Mouse (Mus musculus): ENCODE results near the gene Wars. TPM values are rescaled to one million over a fixed set of nuclear protein-coding genes. Genes with fewer than 3 reads are reported as not detected.
A peak's percentile ranks its signal among the peaks of the same experiment; 100 is the strongest.
"Not testable (repeated sequence)": the region's sequence is repeated elsewhere in the genome, so short reads cannot be mapped to it uniquely, and the experiment has no call there.

Wars gene
- polyA plus RNA-seq, 1 experiment from 2014 or later, result 25.6 TPM

DNA sequence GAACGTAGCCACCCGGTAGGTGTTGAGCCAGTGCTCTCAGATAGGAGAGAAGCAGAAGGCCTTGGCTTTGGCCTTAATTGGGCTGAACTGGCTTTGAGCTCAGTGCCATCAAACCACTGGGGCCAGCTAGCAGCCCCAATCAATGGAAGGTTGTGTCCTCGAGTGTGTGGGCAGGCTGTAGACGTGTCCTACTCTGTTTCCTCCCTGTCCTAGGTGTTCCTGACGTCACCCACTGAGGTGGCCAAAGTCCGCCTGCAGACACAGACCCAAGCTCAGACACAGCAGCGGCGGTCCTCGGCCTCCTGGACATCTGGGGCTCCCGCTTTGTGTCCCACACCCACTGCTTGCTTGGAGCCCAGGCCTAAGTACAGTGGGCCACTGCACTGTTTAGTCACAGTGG is 38.9 kb downstream of the Wars start:
- Histone ChIP-seq H3K27ac (replicated peaks) (peak overlapping the region; percentile 24; the same call in 1 of the 2 replicates), H3K4me3 (replicated peaks) (peak overlapping the region; percentile 24), H3K36me3 (replicated peaks) (no peaks in the 10 kb centered on the region), H3K4me1 (replicated peaks) (peaks cover 23% of the 10 kb centered on the region), H3K9ac (no peak overlapping the region), H3K4me2 (peak overlapping the region; percentile 39), H3K9me3 (replicated peaks) (no peaks in the 10 kb centered on the region), H3K27me3 (no peaks in the 10 kb centered on the region)
- 70% methylated on average over 10 of the region's 10 CpGs for WGBS (ENCODE audit: insufficient replicate concordance)
- peak; percentile 65 for ATAC-seq (ENCODE audit: insufficient read depth)

DNA sequence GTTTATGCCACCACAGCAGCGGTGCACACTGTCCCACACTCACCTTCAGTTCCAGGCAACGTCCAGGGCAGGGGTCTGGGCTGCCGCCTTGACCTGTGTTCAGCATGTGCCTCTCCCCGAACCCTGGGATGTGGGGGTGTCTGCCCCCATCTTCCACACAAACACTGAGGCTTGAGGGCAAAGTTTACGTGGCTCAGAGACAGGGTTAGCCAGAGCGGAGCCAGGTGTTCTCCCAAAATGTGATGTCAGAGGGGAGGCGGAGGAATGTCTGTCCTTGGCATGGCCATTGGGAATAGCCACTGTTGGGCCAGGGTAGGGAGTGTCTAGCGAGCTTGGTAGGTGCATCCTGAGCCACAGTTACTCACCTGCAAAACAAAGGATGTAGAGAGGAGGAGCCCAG is 41.2 kb downstream of the Wars start:
- H3K4me2 ChIP-seq, result no peak overlapping the region
- ATAC-seq (ENCODE audit: insufficient read depth), result no peak
- no peaks in the 10 kb centered on the region for H3K9me3 ChIP-seq (replicated peaks)
- 74% methylated on average over 8 of the region's 8 CpGs for WGBS (ENCODE audit: insufficient replicate concordance)
- no peak overlapping the region for H3K27ac ChIP-seq (replicated peaks)
- no peak overlapping the region for H3K4me3 ChIP-seq (replicated peaks)
- H3K36me3 ChIP-seq (replicated peaks), result no peaks in the 10 kb centered on the region
- peaks cover 25% of the 10 kb centered on the region for H3K4me1 ChIP-seq (replicated peaks)
- no peak overlapping the region for H3K9ac ChIP-seq
- H3K27me3 ChIP-seq, result no peaks in the 10 kb centered on the region

DNA sequence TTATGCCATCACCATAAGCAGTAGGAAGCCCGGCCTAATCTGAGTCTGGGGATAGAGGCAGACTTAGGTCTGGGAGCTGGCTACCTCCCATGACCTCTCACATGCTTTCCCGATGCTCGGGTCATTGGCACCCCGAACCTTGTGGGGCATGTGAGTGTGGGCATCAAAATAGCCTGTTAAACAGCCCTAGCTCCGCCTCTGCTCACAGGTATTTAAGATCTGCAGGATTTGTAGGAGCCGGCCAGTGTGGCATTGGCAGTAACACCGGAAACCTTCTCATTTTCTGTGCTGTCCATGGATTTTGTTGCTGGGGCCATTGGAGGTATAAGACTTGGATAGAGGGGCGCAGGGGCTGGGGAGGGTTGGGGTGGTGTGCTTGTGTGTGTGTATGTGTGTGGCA is 43.1 kb downstream of the Wars start:
- ATAC-seq (ENCODE audit: insufficient read depth), result no peak
- H3K36me3 ChIP-seq (replicated peaks), result no peaks in the 10 kb centered on the region
- 77% methylated on average over 8 of the region's 8 CpGs for WGBS (ENCODE audit: insufficient replicate concordance)

DNA sequence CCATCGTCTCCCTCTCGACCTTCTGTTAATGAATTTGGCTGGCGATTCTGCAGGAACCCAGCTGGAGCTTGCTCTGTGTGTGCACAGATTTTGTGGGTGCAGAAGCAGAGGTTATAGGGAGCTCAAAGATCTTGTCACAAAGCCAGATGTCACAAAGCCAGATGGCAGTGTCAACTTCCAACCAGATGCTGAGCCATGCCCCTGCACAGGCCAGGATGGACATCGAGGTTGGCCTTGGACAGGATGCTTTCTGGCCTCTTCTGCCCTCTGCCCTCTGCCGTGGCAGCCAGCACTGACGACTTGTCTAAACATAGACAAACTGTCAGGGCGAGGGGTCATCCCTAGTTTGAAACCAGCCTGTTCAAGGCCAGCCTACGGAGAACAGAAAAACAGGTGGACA is 43.8 kb downstream of the Wars start:
- Histone ChIP-seq H3K4me1 (replicated peaks) (peaks cover 30% of the 10 kb centered on the region), H3K9me3 (replicated peaks) (no peaks in the 10 kb centered on the region), H3K27ac (replicated peaks) (peak overlapping the region; percentile 70; the same call in 1 of the 2 replicates), H3K4me2 (no peak overlapping the region), H3K9ac (no peak overlapping the region), H3K36me3 (replicated peaks) (no peaks in the 10 kb centered on the region), H3K4me3 (replicated peaks) (no peak overlapping the region), H3K27me3 (no peaks in the 10 kb centered on the region)
- ATAC-seq (ENCODE audit: insufficient read depth), result peak; percentile 69
- 65% methylated on average over 8 of the region's 8 CpGs for WGBS (ENCODE audit: insufficient replicate concordance)

More for the DNA sequence above, 43.1 kb downstream of the Wars start:
- H3K4me3 ChIP-seq (replicated peaks), result no peak overlapping the region
- no peak overlapping the region for H3K4me2 ChIP-seq
- H3K27me3 ChIP-seq, result no peaks in the 10 kb centered on the region
- peak overlapping the region; percentile 70 for H3K27ac ChIP-seq (replicated peaks)
- peaks cover 23% of the 10 kb centered on the region for H3K4me1 ChIP-seq (replicated peaks)
- no peak overlapping the region for H3K9ac ChIP-seq
- H3K9me3 ChIP-seq (replicated peaks), result no peaks in the 10 kb centered on the region

DNA sequence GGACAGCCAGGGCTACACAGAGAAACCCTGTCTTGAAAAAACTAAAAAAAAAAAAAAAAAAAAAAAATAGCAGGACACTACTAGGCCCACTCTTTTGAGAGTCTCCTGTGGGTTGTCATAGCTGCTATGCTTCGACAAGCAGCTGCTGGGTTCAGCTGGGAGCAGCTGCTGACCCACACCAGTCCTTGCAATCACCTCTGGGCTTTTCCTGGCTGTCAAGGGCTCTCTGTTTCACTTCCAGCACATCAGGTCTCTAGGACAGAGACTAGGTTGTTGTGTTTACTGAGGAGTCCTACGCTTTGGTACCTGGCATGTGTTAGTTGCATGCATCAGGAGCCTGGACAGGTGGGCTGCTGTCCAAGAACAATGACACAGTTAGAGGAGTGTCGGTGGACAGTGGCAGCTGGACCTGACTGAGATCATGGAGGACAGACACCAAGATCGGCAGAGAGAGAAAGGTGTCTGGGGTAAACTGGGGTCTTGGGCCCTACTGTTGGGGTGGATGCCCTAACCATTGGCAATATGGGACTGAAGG is 44.4 kb downstream of the Wars start:
- H3K27me3 ChIP-seq, result no peaks in the 10 kb centered on the region
- H3K27ac ChIP-seq (replicated peaks), result no peak overlapping the region; the same call in 1 of the 2 replicates
- ATAC-seq (ENCODE audit: insufficient read depth), result no peak
- H3K4me1 ChIP-seq (replicated peaks), result peaks cover 36% of the 10 kb centered on the region
- no peaks in the 10 kb centered on the region for H3K9me3 ChIP-seq (replicated peaks)
- peaks cover 3% of the 10 kb centered on the region; the same call in 1 of the 2 replicates for H3K36me3 ChIP-seq (replicated peaks)
- H3K9ac ChIP-seq, result no peak overlapping the region
- WGBS (ENCODE audit: insufficient replicate concordance), result 71% methylated on average over 4 of the region's 4 CpGs
- H3K4me3 ChIP-seq (replicated peaks), result no peak overlapping the region
- no peak overlapping the region for H3K4me2 ChIP-seq

DNA sequence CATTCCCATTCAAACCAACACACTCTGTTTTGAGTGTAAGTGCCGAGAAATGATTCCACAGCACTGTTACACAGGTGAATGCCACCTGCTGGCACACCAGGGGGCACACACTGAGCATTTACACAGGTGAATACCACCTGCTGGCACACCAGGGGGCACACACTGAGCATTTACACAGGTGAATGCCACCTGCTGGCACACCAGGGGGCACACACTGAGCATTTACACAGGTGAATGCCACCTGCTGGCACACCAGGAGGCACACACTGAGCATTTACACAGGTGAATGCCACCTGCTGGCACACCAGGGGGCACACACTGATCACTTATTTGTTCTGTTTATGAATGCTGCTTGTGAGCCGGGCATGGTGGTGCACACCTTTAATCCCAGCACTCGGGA is 45.9 kb downstream of the Wars start:
- 66% methylated on average over 3 of the region's 3 CpGs for WGBS (ENCODE audit: insufficient replicate concordance)
- not testable (repeated sequence) for ATAC-seq (ENCODE audit: insufficient read depth); H3K27ac ChIP-seq (replicated peaks)

DNA sequence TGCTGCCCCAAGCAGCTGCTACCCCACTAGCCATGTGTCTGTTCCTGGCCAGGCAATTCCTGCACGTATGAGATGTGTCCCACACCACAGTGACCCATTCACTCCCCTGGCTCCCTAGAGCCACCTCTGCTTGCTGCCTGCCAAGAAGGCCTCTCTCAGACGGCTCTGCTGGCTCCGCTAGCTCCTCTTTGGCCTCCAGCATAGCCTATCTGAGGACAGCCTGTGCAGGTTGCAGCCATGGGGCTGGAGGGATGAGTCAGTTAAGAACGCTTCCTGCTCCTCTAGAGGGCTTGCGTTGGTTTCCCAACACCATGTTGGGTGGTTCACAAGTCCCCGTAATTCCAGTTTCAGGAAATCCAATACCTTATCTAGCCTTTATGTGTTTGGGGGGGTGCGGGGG is 51.3 kb downstream of the Wars start:
- no peak overlapping the region for H3K9ac ChIP-seq
- H3K36me3 ChIP-seq (replicated peaks), result peaks cover 15% of the 10 kb centered on the region; the same call in 1 of the 2 replicates
- H3K4me1 ChIP-seq (replicated peaks), result peaks cover 28% of the 10 kb centered on the region
- no peaks in the 10 kb centered on the region for H3K27me3 ChIP-seq
- H3K4me3 ChIP-seq (replicated peaks), result no peak overlapping the region
- H3K9me3 ChIP-seq (replicated peaks), result no peaks in the 10 kb centered on the region
- no peak overlapping the region for H3K27ac ChIP-seq (replicated peaks)
- no peak overlapping the region for H3K4me2 ChIP-seq
- ATAC-seq (ENCODE audit: insufficient read depth), result no peak
- 70% methylated on average over 7 of the region's 7 CpGs for WGBS (ENCODE audit: insufficient replicate concordance)

More for the DNA sequence above, 45.9 kb downstream of the Wars start:
- not testable (repeated sequence) for H3K9me3 ChIP-seq (replicated peaks); H3K27me3 ChIP-seq; H3K36me3 ChIP-seq (replicated peaks); H3K4me3 ChIP-seq (replicated peaks); H3K4me2 ChIP-seq; H3K9ac ChIP-seq
- peaks cover 42% of the 10 kb centered on the region for H3K4me1 ChIP-seq (replicated peaks)

DNA sequence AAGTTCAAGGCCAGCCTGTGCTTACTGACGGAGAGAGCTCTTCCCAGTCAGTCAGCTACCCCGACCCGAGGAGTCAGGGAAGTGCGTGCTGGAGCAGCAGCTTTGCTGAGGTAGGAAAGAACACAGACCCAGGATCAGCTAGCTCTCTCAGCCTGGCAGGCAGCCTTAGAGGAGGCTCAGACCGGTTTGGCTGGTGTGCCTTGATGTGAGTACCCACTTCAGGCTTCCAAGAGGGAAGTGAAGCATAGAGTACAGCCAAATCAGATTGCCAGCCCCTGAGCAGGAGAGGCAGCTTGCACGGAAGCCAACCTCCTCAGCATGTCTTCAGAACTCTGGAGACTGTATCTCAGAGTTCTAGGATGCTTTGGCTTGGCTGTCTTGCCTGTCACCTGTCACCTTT is 52.8 kb downstream of the Wars start:
- ATAC-seq (ENCODE audit: insufficient read depth), result no peak
- no peak overlapping the region for H3K4me3 ChIP-seq (replicated peaks)
- H3K4me2 ChIP-seq, result no peak overlapping the region
- no peak overlapping the region for H3K27ac ChIP-seq (replicated peaks)
- H3K27me3 ChIP-seq, result no peaks in the 10 kb centered on the region
- no peak overlapping the region for H3K9ac ChIP-seq
- H3K36me3 ChIP-seq (replicated peaks), result peaks cover 15% of the 10 kb centered on the region; the same call in 1 of the 2 replicates
- no peaks in the 10 kb centered on the region for H3K9me3 ChIP-seq (replicated peaks)
- peaks cover 43% of the 10 kb centered on the region for H3K4me1 ChIP-seq (replicated peaks)
- 77% methylated on average over 6 of the region's 6 CpGs for WGBS (ENCODE audit: insufficient replicate concordance)

DNA sequence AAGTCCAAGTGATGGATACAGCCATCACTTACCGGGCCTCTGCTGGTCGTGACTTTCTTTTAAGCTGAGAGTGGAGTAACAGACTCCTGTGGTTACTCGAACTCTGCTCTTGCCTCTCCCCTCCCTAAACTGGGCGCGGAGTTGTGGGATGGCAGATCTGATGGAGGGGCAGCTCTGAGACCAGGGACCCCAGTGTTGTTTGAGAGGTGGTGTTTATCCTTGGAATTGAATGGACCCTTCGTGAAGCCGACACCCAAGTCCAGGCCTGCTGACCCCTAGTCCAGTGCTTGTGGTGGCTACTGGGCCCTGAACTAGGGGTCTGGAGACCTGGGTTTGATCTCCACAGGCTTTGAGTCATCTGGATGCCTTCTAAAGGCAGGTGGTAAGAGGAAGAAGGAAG is 57.3 kb downstream of the Wars start:
- Histone ChIP-seq H3K4me3 (replicated peaks) (peak overlapping the region; percentile 67), H3K27ac (replicated peaks) (no peak overlapping the region), H3K9me3 (replicated peaks) (no peaks in the 10 kb centered on the region), H3K9ac (peak overlapping the region; percentile 64), H3K27me3 (peaks cover 6% of the 10 kb centered on the region; the same call in 1 of the 2 replicates), H3K4me1 (replicated peaks) (peaks cover 44% of the 10 kb centered on the region), H3K36me3 (replicated peaks) (0 out of 2 replicates have a peak, but pooled peaks cover 3% of the 10 kb centered on the region), H3K4me2 (peak overlapping the region; percentile 99)
- 37% methylated on average over 7 of the region's 7 CpGs for WGBS (ENCODE audit: insufficient replicate concordance)
- no peak for ATAC-seq (ENCODE audit: insufficient read depth)

DNA sequence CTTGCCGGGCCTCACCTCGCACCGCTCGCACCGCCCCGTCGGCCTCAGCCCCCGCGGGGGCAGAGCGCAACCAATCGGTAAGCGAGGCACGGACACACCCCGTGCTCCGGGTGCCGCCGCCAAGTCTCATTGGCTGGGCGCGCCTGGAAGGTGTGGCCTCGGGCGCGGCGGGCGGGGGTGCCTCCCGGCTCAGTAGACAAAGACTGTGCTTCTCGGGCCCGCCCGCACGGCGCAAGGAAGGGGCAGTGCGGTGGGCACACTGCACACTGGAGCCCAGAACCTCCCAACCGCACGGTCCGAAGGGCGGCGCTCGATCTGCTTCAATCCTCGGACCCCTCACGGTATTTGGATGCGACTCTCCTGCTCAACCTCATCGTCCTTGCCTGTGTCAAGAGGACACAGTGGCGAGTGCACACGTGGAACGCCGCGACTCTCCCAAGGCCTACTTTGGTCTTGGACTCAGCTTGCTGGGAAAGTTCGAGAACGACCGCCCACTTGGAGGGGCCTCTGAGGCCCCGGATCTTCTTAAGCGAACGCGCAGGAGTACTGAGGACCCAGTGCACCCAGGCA is 58.0 kb downstream of the Wars start, which contains the start of the genes Slc25a29 and Slc25a47:
Gene Slc25a29 (minus strand): TSS at position 44 of the 570 bp plus-strand sequence.
Gene Slc25a47 (plus strand): TSS at position 207 of the 570 bp plus-strand sequence.
- Histone ChIP-seq H3K9me3 (replicated peaks) (no peaks in the 10 kb centered on the region), H3K9ac (peak within 1 kb of the TSS; percentile 64), H3K36me3 (replicated peaks) (no peaks in the 10 kb centered on the region), H3K4me1 (replicated peaks) (peaks cover 44% of the 10 kb centered on the region), H3K27ac (replicated peaks) (peak within 1 kb of the TSS; percentile 68), H3K27me3 (peaks cover 6% of the 10 kb centered on the region; the same call in 1 of the 2 replicates), H3K4me3 (replicated peaks) (peak within 1 kb of the TSS; percentile 67), H3K4me2 (peak within 1 kb of the TSS; percentile 99)
- peak; percentile 99 for ATAC-seq (ENCODE audit: insufficient read depth)
- WGBS (ENCODE audit: insufficient replicate concordance), result under 1% methylated on average over 53 of the region's 53 CpGs

DNA sequence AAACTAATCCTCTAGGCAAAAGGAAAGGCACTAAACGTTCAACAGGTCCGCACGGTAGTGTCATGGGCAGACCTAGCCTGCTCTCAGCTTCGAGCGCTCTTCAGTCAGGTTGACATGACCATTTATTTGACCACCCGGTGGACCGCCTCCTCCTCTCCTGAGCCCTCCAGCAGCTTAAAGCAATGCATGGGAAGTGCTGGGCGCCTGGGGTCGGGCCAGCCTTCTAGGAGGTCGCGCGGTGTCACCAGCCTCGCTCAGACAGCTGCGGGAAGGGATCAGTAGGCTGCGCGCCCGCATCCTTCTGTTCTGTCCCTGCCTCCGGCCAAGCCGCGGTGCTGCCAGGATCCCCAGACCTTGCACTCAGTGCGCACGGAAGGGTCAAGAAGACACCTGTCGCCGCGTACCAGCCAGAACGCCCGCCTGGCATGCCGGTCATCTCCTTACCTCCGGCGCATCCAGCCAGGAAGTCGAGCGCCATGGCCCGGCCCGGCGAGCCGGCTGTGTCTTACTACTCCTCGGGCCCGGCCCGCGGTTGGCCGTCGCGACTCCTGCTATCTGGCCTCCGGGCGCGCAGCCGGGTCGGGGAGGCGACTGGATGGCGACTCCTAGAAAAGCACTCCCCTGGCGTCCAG is 58.6 kb downstream of the Wars start:
- H3K27ac ChIP-seq (replicated peaks), result peak overlapping the region; percentile 61; the same call in 1 of the 2 replicates

More for the DNA sequence above, 58.6 kb downstream of the Wars start:
- Histone ChIP-seq H3K4me2 (peak overlapping the region; percentile 99), H3K9me3 (replicated peaks) (no peaks in the 10 kb centered on the region), H3K9ac (peak overlapping the region; percentile 61), H3K27me3 (peaks cover 6% of the 10 kb centered on the region; the same call in 1 of the 2 replicates), H3K4me1 (replicated peaks) (peaks cover 44% of the 10 kb centered on the region), H3K4me3 (replicated peaks) (peak overlapping the region; percentile 67), H3K36me3 (replicated peaks) (no peaks in the 10 kb centered on the region)
- ATAC-seq (ENCODE audit: insufficient read depth), result peak; percentile 1
- 6% methylated on average over 51 of the region's 51 CpGs for WGBS (ENCODE audit: insufficient replicate concordance)

All from liver, embryonic 15.5 days (tissue).